Comparison of ENCODE assay signal across 9 mouse cellular contexts in the genomic region with DNA sequence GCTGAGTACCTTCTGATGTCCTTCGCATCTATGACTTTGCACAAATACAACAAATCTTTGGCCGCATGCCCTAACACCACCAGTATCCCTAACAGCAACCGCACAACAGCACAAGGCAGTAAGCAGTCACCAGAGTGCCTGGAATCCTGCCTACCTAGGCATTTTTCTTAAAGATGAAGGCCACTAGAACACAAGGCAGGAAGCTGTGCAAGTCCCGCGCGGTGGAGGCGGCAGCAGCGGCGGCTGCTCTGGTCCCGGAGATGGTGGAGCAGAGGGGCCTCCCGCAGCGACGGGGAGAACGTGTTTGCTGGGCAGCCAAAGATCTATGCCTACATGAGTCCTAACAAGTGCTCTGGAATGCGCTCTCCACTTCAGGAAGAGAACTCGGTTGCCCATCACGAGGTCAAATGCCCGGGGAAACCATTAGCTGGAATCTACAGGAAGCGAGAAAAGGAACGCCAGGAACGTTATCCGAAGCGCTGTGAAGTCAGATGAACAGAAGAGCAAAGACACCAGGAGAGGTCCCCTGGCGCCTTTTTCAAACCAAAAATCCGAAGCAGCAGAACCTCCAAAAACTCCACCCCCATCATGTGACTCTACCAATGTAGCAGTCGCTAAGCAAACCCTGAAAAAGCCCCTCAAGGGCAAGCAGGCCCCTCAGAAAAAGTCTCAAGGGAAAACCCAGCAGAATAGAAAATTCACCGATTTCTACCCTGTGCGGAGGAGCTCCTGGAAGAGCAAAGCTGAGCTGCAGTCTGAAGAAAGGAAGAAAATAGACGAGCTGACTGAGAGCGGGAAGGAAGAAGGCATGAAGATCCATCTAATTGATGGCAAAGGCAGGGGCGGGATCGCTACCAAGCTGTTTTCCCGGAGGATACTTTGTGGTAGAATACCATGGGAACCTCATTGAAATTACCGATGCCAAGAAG. TPM values are rescaled to one million over a fixed set of nuclear protein-coding genes. Genes with fewer than 3 reads are reported as not detected.
DNase-seq lines count a peak whose midpoint lies in the region; ATAC-seq lines count a peak whose summit lies in the region.
"Had no signal": no experiment of that assay in that cellular context is flagged by ENCODE, and none has a peak within 500 bp of the region (broad histone marks: within the 10 kb centered on the region; RNA-seq: fewer than 3 reads in every experiment).

No protein-coding gene starts in this region.

- no peaks in the 10 kb centered on the region for H3K27me3 ChIP-seq in embryonic facial prominence, embryonic 11.5 days (ENCODE audit: control insufficient read depth, insufficient read depth, low read length)
- no peaks in the 10 kb centered on the region for H3K27me3 ChIP-seq in heart, embryonic 12.5 days (replicated peaks)
- peaks cover 8% of the 10 kb centered on the region for H3K27me3 ChIP-seq in kidney, embryonic 15.5 days
- H3K27me3 ChIP-seq in liver, embryonic 15.5 days: no peaks in the 10 kb centered on the region

- no peak for ATAC-seq in embryonic facial prominence, embryonic 11.5 days (replicated peaks; ENCODE audit: insufficient number of reproducible peaks, low FRiP score, low TSS enrichment, low read depth)
- ATAC-seq in heart, embryonic 12.5 days (ENCODE audit: insufficient number of reproducible peaks, low FRiP score): 0 out of 2 replicates have a peak, but pooled peaks have one; percentile 17
- ATAC-seq in kidney, embryonic 15.5 days (replicated peaks; ENCODE audit: low FRiP score): peak; percentile 50
- ATAC-seq in liver, embryonic 15.5 days (ENCODE audit: insufficient read depth): peak; percentile 30; the same call in 1 of the 2 replicates

- H3K4me1 ChIP-seq in embryonic facial prominence, embryonic 11.5 days (ENCODE audit: control insufficient read depth, insufficient read depth, low read length): no peaks in the 10 kb centered on the region
- peaks cover 10% of the 10 kb centered on the region for H3K4me1 ChIP-seq in heart, embryonic 12.5 days (replicated peaks)
- peaks cover 14% of the 10 kb centered on the region for H3K4me1 ChIP-seq in kidney, embryonic 15.5 days
- peaks cover 56% of the 10 kb centered on the region for H3K4me1 ChIP-seq in liver, embryonic 15.5 days (replicated peaks)

- no peak overlapping the region for H3K27ac ChIP-seq in embryonic facial prominence, embryonic 11.5 days (replicated peaks; ENCODE audit: low read depth, low read length)
- H3K27ac ChIP-seq in heart, embryonic 12.5 days (ENCODE audit: poor library complexity, severe bottlenecking): peak overlapping the region; percentile 94
- H3K27ac ChIP-seq in kidney, embryonic 15.5 days: peak overlapping the region; percentile 66
- H3K27ac ChIP-seq in liver, embryonic 15.5 days (replicated peaks): peak overlapping the region; percentile 53; the same call in 1 of the 2 replicates

- peak overlapping the region; percentile 41 for H3K9ac ChIP-seq in embryonic facial prominence, embryonic 11.5 days (replicated peaks; ENCODE audit: low read length)
- peak overlapping the region; percentile 71 for H3K9ac ChIP-seq in heart, embryonic 12.5 days
- H3K9ac ChIP-seq in kidney, embryonic 15.5 days: peak overlapping the region; percentile 39
- H3K9ac ChIP-seq in liver, embryonic 15.5 days: peak overlapping the region; percentile 51

- DNase-seq in B cell, adult 2 months: peak; percentile 55 to 56
- DNase-seq in adrenal gland, postnatal 10 days: peak; percentile 63
- DNase-seq in embryonic facial prominence, embryonic 11.5 days (ENCODE audit: low spot score): peak; percentile 51
- peak; percentile 22 to 30 for DNase-seq in natural killer cell, adult 2 months (ENCODE audit: low spot score in 2 of 2)
- DNase-seq in testis, postnatal 10 days (ENCODE audit: low spot score): peak; percentile 49

- H3K36me3 ChIP-seq in embryonic facial prominence, embryonic 11.5 days (replicated peaks; ENCODE audit: control insufficient read depth, insufficient read depth, low read depth, low read length): no peaks in the 10 kb centered on the region
- no peaks in the 10 kb centered on the region for H3K36me3 ChIP-seq in heart, embryonic 12.5 days
- no peaks in the 10 kb centered on the region for H3K36me3 ChIP-seq in kidney, embryonic 15.5 days
- H3K36me3 ChIP-seq in liver, embryonic 15.5 days (replicated peaks): no peaks in the 10 kb centered on the region

- no peaks in the 10 kb centered on the region for H3K9me3 ChIP-seq in embryonic facial prominence, embryonic 11.5 days (replicated peaks; ENCODE audit: control insufficient read depth, low read length)
- no peaks in the 10 kb centered on the region for H3K9me3 ChIP-seq in heart, embryonic 12.5 days (replicated peaks)
- no peaks in the 10 kb centered on the region for H3K9me3 ChIP-seq in kidney, embryonic 15.5 days (replicated peaks)
- H3K9me3 ChIP-seq in liver, embryonic 15.5 days (replicated peaks): no peaks in the 10 kb centered on the region

- 9% methylated on average over 34 of the region's 34 CpGs for WGBS in embryonic facial prominence, embryonic 11.5 days
- WGBS in heart, embryonic 12.5 days: 7% methylated on average over 34 of the region's 34 CpGs
- WGBS in kidney, embryonic 15.5 days: 9% methylated on average over 34 of the region's 34 CpGs
- WGBS in liver, embryonic 15.5 days (ENCODE audit: insufficient replicate concordance): 8% methylated on average over 34 of the region's 34 CpGs

- H3K4me3 ChIP-seq in embryonic facial prominence, embryonic 11.5 days (ENCODE audit: low read depth, low read length): peak overlapping the region; percentile 19
- H3K4me3 ChIP-seq in heart, embryonic 12.5 days: peak overlapping the region; percentile 48
- H3K4me3 ChIP-seq in kidney, embryonic 15.5 days (replicated peaks): peak overlapping the region; percentile 44
- H3K4me3 ChIP-seq in liver, embryonic 15.5 days (replicated peaks): peak overlapping the region; percentile 59
- H3K4me3 ChIP-seq: myocyte had no signal

- peak overlapping the region; percentile 57 for H3K4me2 ChIP-seq in embryonic facial prominence, embryonic 11.5 days (ENCODE audit: low read depth, low read length)
- peak overlapping the region; percentile 81 for H3K4me2 ChIP-seq in heart, embryonic 12.5 days
- peak overlapping the region; percentile 77 for H3K4me2 ChIP-seq in kidney, embryonic 15.5 days
- H3K4me2 ChIP-seq in liver, embryonic 15.5 days: peak overlapping the region; percentile 88

RNA-seq across cellular contexts. Expression of a gene that starts 21.2 kb away (rescaled TPM):
- total RNA-seq in adrenal gland, postnatal 10 days (2021): under 1 TPM; 0.73 to 0.96 TPM
- 0.21 and 0.52 TPM in 2 replicates for polyA plus RNA-seq in embryonic facial prominence, embryonic 11.5 days (2014; fragmentation: Nextera tagmentation; extraction: Ambion mirVana)
- 0.60 and 0.73 TPM in 2 replicates for polyA plus RNA-seq in heart, embryonic 12.5 days (2016; fragmentation: Nextera tagmentation; extraction: Ambion mirVana)
- polyA plus RNA-seq in kidney, embryonic 15.5 days (2015; fragmentation: Nextera tagmentation; extraction: Ambion mirVana): 0.29 and 0.50 TPM in 2 replicates
- 0.21 and 0.28 TPM in 2 replicates for polyA plus RNA-seq in liver, embryonic 15.5 days (2015; fragmentation: Nextera tagmentation; extraction: Ambion mirVana)

RNA-seq across cellular contexts. Expression of a gene that starts 24.1 kb away (rescaled TPM):
- 10 to 100 TPM; 37.0 to 40.0 TPM for total RNA-seq in adrenal gland, postnatal 10 days (2021)
- 124 and 139 TPM in 2 replicates for polyA plus RNA-seq in embryonic facial prominence, embryonic 11.5 days (2014; fragmentation: Nextera tagmentation; extraction: Ambion mirVana)
- polyA plus RNA-seq in heart, embryonic 12.5 days (2016; fragmentation: Nextera tagmentation; extraction: Ambion mirVana): 115 TPM in 2 replicates
- polyA plus RNA-seq in kidney, embryonic 15.5 days (2015; fragmentation: Nextera tagmentation; extraction: Ambion mirVana): 93.2 and 102 TPM in 2 replicates
- polyA plus RNA-seq in liver, embryonic 15.5 days (2015; fragmentation: Nextera tagmentation; extraction: Ambion mirVana): 29.4 and 32.4 TPM in 2 replicates

RNA-seq across cellular contexts. Expression of a gene that starts 43.6 kb away (rescaled TPM):
- total RNA-seq in adrenal gland, postnatal 10 days (2021): 10 to 100 TPM; 19.9 to 29.6 TPM
- not detected in 2 replicates for polyA plus RNA-seq in embryonic facial prominence, embryonic 11.5 days (2014; fragmentation: Nextera tagmentation; extraction: Ambion mirVana)
- 0.17 and 0.28 TPM in 2 replicates for polyA plus RNA-seq in heart, embryonic 12.5 days (2016; fragmentation: Nextera tagmentation; extraction: Ambion mirVana)
- 3.9 and 4.2 TPM in 2 replicates for polyA plus RNA-seq in kidney, embryonic 15.5 days (2015; fragmentation: Nextera tagmentation; extraction: Ambion mirVana)
- polyA plus RNA-seq in liver, embryonic 15.5 days (2015; fragmentation: Nextera tagmentation; extraction: Ambion mirVana): 27.2 and 30.5 TPM in 2 replicates

RNA-seq across cellular contexts. Expression of a gene that starts 45.9 kb away (rescaled TPM):
- total RNA-seq in adrenal gland, postnatal 10 days (2021): 10 to 100 TPM; 43.5 to 52.7 TPM
- 21.5 and 23.6 TPM in 2 replicates for polyA plus RNA-seq in embryonic facial prominence, embryonic 11.5 days (2014; fragmentation: Nextera tagmentation; extraction: Ambion mirVana)
- 33.5 and 35.6 TPM in 2 replicates for polyA plus RNA-seq in heart, embryonic 12.5 days (2016; fragmentation: Nextera tagmentation; extraction: Ambion mirVana)
- 32.1 and 32.3 TPM in 2 replicates for polyA plus RNA-seq in kidney, embryonic 15.5 days (2015; fragmentation: Nextera tagmentation; extraction: Ambion mirVana)
- 10.2 and 12.4 TPM in 2 replicates for polyA plus RNA-seq in liver, embryonic 15.5 days (2015; fragmentation: Nextera tagmentation; extraction: Ambion mirVana)
